Comparison of ENCODE assay signal across 8 mouse cellular contexts in the genomic region with DNA sequence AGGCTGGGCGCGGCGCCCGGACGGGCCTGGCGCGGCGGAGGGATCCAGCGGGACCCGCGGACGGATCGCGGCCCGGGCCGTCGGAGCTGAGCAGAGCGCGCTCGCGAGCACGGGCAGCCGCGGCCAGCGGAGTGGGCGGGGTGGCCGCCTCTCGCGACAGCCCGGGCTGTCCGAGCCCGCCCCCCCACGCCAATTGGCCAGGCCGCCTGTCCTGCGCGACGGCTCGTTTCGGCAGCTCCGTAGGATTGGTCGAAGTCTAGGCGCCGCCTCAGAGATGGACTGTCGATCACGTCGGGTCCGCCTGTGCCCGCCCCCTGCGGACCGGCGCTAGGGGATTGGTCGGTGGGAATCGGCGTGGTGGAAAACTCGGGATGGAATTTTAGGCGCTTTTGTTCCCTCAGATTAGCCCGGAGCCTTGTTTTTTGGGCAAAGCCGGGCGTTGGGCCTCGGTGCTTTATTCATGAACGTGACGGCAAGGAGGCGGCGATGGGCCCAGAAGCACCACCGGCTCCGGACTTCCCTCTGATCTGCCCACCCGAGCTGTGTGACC. TPM values are rescaled to one million over a fixed set of nuclear protein-coding genes. Genes with fewer than 3 reads are reported as not detected.
DNase-seq lines count a peak whose midpoint lies in the region; ATAC-seq lines count a peak whose summit lies in the region.

A gene (minus strand): TSS at position 128 of the 550 bp plus-strand sequence.

- ATAC-seq in hindbrain, embryonic 14.5 days (ENCODE audit: low FRiP score): peak; percentile 97

- peak within 1 kb of the TSS; percentile 93 for H3K9ac ChIP-seq in hindbrain, embryonic 14.5 days

- peak; percentile 99 for DNase-seq in adrenal gland, adult (ENCODE audit: inconsistent age in 2 of 2, low spot score in 1 of 2)
- DNase-seq in cerebellum, postnatal 25 days: peak; percentile 98 to 100
- peak; percentile 96 to 98 for DNase-seq in frontal cortex, postnatal 36 days (ENCODE audit: low spot score in 2 of 2)
- peak; percentile 96 for DNase-seq in hindbrain, embryonic 14.5 days (ENCODE audit: low spot score)
- DNase-seq in layer of hippocampus, postnatal 25 days (ENCODE audit: extremely low spot score in 1 of 2, low spot score in 1 of 2): peak; percentile 87 to 90
- peak; percentile 99 for DNase-seq in lung, postnatal 10 days
- peak; percentile 99 for DNase-seq in retina, postnatal 1 day
- DNase-seq in urinary bladder, postnatal 14 days (ENCODE audit: low spot score): peak; percentile 99

- H3K4me3 ChIP-seq in hindbrain, embryonic 14.5 days (replicated peaks; ENCODE audit: low read length): peak within 1 kb of the TSS; percentile 93

- peak within 1 kb of the TSS; percentile 100 for H3K4me2 ChIP-seq in hindbrain, embryonic 14.5 days (replicated peaks)

- H3K9me3 ChIP-seq in hindbrain, embryonic 14.5 days (ENCODE audit: control insufficient read depth, low read length): no peaks in the 10 kb centered on the region

- H3K36me3 ChIP-seq in hindbrain, embryonic 14.5 days (replicated peaks; ENCODE audit: control insufficient read depth, insufficient read depth): no peaks in the 10 kb centered on the region

- WGBS in hindbrain, embryonic 14.5 days: under 1% methylated on average over 54 of the region's 67 CpGs

- no peaks in the 10 kb centered on the region for H3K27me3 ChIP-seq in hindbrain, embryonic 14.5 days (ENCODE audit: control insufficient read depth, insufficient read depth, low read length)

- H3K27ac ChIP-seq in hindbrain, embryonic 14.5 days: peak within 1 kb of the TSS; percentile 99

- H3K4me1 ChIP-seq in hindbrain, embryonic 14.5 days (replicated peaks; ENCODE audit: control insufficient read depth, insufficient read depth, low read length): peaks cover 51% of the 10 kb centered on the region

RNA-seq across cellular contexts. Expression of the gene that starts here (rescaled TPM):
- polyA plus RNA-seq in hindbrain, embryonic 14.5 days (2014; fragmentation: Nextera tagmentation; extraction: Ambion mirVana): 33.5 and 35.6 TPM in 2 replicates
- total RNA-seq in layer of hippocampus, postnatal 25 days (2021): 10 to 100 TPM; 79.7 to 88.2 TPM

Comparison
In these comparisons a context has a peak if more than half of its experiments do, and no peak if none do; other contexts are left out.
1. Peak in every context shown above with its lines: DNase-seq, ATAC-seq, H3K4me3 ChIP-seq and H3K27ac ChIP-seq.